Mouse (Mus musculus) stomach, embryonic 16.5 days (tissue): ENCODE data around the gene Pnmal1. TPM values are rescaled to one million over a fixed set of nuclear protein-coding genes. Genes with fewer than 3 reads are reported as not detected.

Experiments
- ATAC-seq: fragments of 200-750 bp; cut with Nextera tagmentation; 2 replicates; pipeline ENCODE4 v1.8.0; 2017; ENCODE audit warnings: moderate number of reproducible peaks, moderate TSS enrichment; ENCODE audit not compliant: insufficient read depth, low FRiP score
- H3K27ac ChIP-seq: fragments of 300-500 bp; sonication (generic); 2 replicates; pipeline ENCODE4 v1.5.1; 2014; ENCODE audit warnings: low read length
- H3K27me3 ChIP-seq: fragments of 300-500 bp; sonication (generic); 2 replicates; pipeline ENCODE4 v1.6.1; 2014; ENCODE audit warnings: low read length, control low read depth, mixed read lengths; ENCODE audit not compliant: control insufficient read depth, insufficient read depth
- H3K36me3 ChIP-seq: fragments of 300-500 bp; sonication (generic); 2 replicates; pipeline ENCODE4 v1.6.1; 2014; ENCODE audit warnings: low read length; ENCODE audit not compliant: control insufficient read depth, insufficient read depth
- H3K4me1 ChIP-seq: fragments of 300-500 bp; sonication (generic); 2 replicates; pipeline ENCODE4 v1.6.1; 2014; ENCODE audit warnings: low read length, control low read depth, mixed read lengths; ENCODE audit not compliant: control insufficient read depth, insufficient read depth
- H3K4me2 ChIP-seq: fragments of 300-500 bp; sonication (generic); 2 replicates; pipeline ENCODE4 v1.6.1; 2014; ENCODE audit warnings: low read depth, low read length, mixed read lengths
- H3K4me3 ChIP-seq: fragments of 300-500 bp; sonication (generic); replicated peaks from 2 replicates; pipeline ENCODE4 v1.5.1; 2014; ENCODE audit warnings: mild to moderate bottlenecking, low read length
- H3K9ac ChIP-seq: fragments of 300-500 bp; sonication (generic); 2 replicates; pipeline ENCODE4 v1.6.1; 2014; ENCODE audit warnings: low read length
- H3K9me3 ChIP-seq: fragments of 300-500 bp; sonication (generic); replicated peaks from 2 replicates; pipeline ENCODE4 v1.6.1; 2016; ENCODE audit warnings: low read length, control low read depth; ENCODE audit not compliant: control insufficient read depth
- WGBS: fragments of 180-500 bp; shearing (Covaris S2); extraction: QIAGEN DNeasy Blood & Tissue Kit; methylation state at CpG from one replicate; pipeline ENCODE4 v1.1.7; 2014; 5-methylcytosine and 5-hydroxymethylcytosine counted together
- polyA plus RNA-seq: library from polyadenylated mRNA; unstranded; fragments of >200 nt; fragmentation: Nextera tagmentation; extraction: Ambion mirVana; gene quantifications from 2 replicates; pipeline ENCODE4 v1.2.1, GENCODE M21; 2015

Gene Pnmal1
- polyA plus RNA-seq, 1 experiment from 2014 or later = 3.4 TPM

DNA sequence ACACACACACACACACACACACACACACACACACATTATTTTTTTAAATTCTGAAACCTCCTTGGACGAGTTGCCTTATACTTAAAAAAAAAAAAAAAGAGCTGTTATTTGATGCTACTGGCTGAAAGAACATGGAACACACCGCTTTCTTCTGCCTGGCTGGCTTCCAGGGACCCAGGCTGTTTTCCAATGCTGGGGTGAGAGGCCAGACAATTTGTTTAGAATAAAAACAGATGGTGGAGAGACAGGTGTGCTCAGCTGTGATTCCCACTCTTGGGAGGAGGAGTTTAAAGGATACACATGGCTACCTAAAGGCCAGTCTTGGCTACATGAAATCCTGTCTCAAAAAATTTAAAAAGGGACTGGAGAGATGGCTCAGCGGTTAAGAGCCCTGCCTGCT is 28.9 kb downstream of the Pnmal1 start:
- 25% methylated on average over 3 of the region's 3 CpGs for WGBS
- no peak overlapping the region for H3K4me3 ChIP-seq
- no peaks in the 10 kb centered on the region for H3K36me3 ChIP-seq
- no peak overlapping the region for H3K9ac ChIP-seq
- no peaks in the 10 kb centered on the region for H3K9me3 ChIP-seq
- H3K27ac ChIP-seq = no peak overlapping the region; the same call in 1 of the 2 replicates
- H3K4me1 ChIP-seq = peaks cover 42% of the 10 kb centered on the region
- no peaks in the 10 kb centered on the region for H3K27me3 ChIP-seq
- ATAC-seq = no peak; the same call in 1 of the 2 replicates
- H3K4me2 ChIP-seq = no peak overlapping the region

DNA sequence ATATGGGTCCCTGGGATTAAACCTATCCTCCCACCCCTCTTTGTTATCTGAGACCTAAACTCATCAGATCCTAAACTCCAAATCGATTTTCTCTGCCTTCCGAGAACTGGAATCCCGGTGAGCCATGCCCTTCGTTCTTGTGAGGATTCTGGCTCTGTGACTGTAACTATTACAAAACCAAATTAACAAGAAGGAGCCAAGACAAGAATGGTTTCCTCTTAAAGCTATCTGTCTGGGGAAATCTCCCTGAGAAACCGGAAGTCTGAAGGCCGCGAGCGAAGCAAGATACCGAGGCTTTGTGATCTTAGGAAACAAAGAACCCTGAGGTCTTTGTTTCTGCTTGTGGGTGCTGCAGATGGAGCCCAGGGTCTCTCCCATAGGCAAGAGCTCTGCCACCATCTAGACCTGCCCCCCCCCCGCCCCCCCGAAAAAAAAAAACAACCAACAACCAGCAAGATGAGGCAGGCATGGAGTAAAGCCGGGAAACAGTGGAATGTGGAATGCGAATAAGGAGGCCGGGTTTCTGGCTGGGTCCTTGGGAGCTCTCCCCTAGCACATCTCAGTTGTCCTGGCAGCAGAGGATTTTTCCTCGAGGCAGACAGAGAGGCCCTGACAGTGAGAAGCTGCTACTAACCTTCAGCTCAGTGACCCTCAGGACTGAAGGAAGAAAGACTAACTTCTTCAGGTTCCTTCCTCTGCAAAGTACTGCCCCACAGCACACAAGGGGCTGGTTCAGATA is 30.7 kb downstream of the Pnmal1 start:
- no peaks in the 10 kb centered on the region for H3K27me3 ChIP-seq
- H3K4me1 ChIP-seq = peaks cover 48% of the 10 kb centered on the region
- no peaks in the 10 kb centered on the region for H3K9me3 ChIP-seq
- ATAC-seq = no peak
- H3K36me3 ChIP-seq = no peaks in the 10 kb centered on the region
- 24% methylated on average over 15 of the region's 15 CpGs for WGBS
- peak overlapping the region; percentile 95 for H3K27ac ChIP-seq
- H3K4me3 ChIP-seq = no peak overlapping the region
- peak overlapping the region; percentile 9; the same call in 1 of the 2 replicates for H3K4me2 ChIP-seq
- H3K9ac ChIP-seq = peak overlapping the region; percentile 3

DNA sequence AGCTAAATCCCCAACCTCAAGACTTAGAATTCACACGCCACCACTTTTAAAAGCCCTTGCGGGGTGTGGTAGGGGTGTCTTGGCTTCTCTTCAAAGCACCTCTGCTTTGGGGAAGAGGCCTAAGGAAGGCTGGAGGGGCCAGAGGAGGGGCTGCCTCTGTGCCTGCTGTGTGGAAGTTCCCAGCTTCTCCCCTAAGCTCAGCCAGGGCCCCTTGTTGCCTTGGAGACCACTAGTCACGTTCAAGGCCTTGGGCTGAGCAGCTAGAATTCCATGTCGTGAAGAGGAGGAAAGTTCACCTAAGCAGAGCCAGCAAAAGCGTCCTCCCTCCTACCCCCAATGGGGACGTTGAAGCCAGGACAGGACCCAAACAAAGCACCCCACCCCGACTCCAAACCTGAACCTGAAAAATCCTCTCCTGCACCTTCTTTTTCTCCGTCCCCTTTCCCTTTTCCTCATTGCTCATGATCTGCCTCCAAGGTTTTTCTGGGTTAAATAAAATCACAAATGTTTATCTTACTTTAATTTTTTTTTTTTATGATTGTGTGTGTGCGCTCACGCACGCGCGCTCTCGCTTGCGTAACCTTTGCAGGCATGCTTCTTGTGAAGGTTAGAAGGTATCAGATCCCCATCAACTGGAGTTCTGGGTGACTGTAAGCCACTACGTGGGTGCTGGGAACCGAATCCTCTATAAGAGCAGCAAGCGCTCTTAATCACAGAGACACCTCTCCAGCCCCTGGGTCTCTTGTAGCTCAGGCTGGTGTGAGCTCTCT is 32.4 kb downstream of the Pnmal1 start:
- H3K4me1 ChIP-seq = peaks cover 64% of the 10 kb centered on the region
- 28% methylated on average over 18 of the region's 18 CpGs for WGBS

DNA sequence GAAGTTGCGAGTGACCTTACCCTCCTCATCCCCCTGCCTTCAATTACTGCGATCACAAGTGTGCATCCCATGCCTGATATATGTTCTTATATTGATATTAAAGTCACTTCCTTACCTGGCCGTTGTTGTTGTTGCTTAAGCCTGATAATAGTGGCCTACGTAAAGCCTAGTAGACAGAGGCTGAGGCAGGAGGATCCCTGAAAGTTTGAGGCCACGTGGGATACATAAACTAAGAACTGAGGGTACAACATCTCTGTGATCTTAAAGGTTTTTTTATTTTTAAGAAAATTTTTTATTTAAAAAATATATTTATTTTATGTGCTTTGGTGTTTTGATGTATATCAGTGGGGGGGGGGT is 33.0 kb downstream of the Pnmal1 start, which contains the start of gene Ccdc8:
Ccdc8 (plus strand) TSS at position 258 of the 357 bp plus-strand sequence.
- Histone ChIP-seq H3K4me1 (peaks cover 66% of the 10 kb centered on the region), H3K4me2 (peak within 1 kb of the TSS; percentile 81), H3K4me3 (peak within 1 kb of the TSS; percentile 61), H3K36me3 (0 out of 2 replicates have a peak, but pooled peaks cover under 1% of the 10 kb centered on the region), H3K27me3 (no peaks in the 10 kb centered on the region), H3K27ac (peak within 1 kb of the TSS; percentile 95), H3K9ac (peak within 1 kb of the TSS; percentile 55), H3K9me3 (no peaks in the 10 kb centered on the region)
- no peak for ATAC-seq
- 92% methylated on average over 5 of the region's 5 CpGs for WGBS

More for the DNA sequence above, 32.4 kb downstream of the Pnmal1 start:
- H3K27me3 ChIP-seq = no peaks in the 10 kb centered on the region
- H3K9ac ChIP-seq = peak overlapping the region; percentile 55
- H3K4me2 ChIP-seq = peak overlapping the region; percentile 42
- peak overlapping the region; percentile 4; the same call in 1 of the 2 replicates for H3K4me3 ChIP-seq
- no peaks in the 10 kb centered on the region for H3K36me3 ChIP-seq
- H3K9me3 ChIP-seq = no peaks in the 10 kb centered on the region
- peak overlapping the region; percentile 95 for H3K27ac ChIP-seq
- peak; percentile 73 for ATAC-seq

DNA sequence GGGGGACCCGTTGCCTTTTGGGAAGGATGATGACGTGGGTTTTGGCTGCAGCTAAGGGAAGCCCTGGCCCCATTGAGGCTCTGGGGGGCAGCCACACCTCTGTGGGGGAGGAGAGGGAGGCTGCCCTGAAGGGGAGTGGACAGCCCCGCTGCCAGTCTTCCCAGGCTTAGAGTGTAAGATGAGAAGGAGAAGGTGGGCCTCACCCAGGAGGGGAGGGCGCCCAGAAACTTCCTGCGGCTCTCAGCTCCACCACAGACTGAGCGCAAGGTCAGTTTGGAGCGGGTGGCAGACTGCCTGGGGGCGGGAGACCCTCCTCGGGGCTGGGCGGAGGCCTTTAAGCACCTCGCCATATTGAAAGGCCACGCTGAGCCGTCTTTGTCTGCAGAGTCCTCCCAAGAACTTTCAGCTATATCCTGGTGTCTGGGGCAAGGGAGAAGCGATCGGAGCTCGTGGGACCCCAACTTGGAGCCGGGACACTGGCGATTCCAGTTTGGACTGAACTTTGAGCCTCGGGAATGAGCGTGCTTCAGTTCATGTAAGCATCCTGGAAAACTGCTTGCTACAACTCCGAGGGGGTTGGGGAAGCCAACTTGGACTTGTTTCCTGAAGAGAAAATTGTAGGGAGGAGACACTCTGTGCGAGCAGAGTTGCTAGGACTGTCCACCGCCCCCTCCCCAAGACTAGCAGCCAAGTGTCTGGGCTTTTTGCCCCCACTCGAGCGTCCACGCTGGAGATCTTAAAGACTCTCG is 34.3 kb downstream of the Pnmal1 start:
- no peaks in the 10 kb centered on the region for H3K9me3 ChIP-seq
- 0 out of 2 replicates have a peak, but pooled peaks cover 7% of the 10 kb centered on the region for H3K36me3 ChIP-seq
- peak overlapping the region; percentile 89 for H3K27ac ChIP-seq
- peak; percentile 94 for ATAC-seq
- peak overlapping the region; percentile 81 for H3K4me2 ChIP-seq
- H3K4me3 ChIP-seq = peak overlapping the region; percentile 61
- H3K27me3 ChIP-seq = no peaks in the 10 kb centered on the region
- H3K4me1 ChIP-seq = peaks cover 65% of the 10 kb centered on the region
- peak overlapping the region; percentile 84 for H3K9ac ChIP-seq
- 2% methylated on average over 27 of the region's 27 CpGs for WGBS

DNA sequence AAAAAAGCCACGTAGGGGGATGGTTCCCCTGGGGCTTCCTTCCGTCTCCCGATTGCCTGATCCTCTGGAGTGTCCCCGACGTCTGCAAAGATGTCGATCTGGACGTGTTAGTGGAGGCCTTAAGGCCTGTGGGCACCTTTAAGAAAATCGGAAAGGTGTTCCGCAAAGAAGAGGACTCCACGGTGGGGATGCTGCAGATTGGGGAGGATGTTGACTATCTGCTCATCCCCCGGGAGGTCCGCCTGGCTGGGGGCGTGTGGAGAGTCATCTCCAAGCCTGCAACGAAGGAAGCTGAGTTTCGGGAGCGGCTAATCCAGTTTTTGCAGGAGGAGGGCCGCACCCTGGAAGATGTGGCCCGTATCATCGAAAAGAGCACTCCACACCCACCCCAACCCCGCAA is 34.9 kb downstream of the Pnmal1 start:
- peak overlapping the region; percentile 81 for H3K4me2 ChIP-seq
- no peak for ATAC-seq
- H3K9ac ChIP-seq = peak overlapping the region; percentile 84
- no peaks in the 10 kb centered on the region for H3K9me3 ChIP-seq
- no peaks in the 10 kb centered on the region for H3K27me3 ChIP-seq
- H3K36me3 ChIP-seq = 0 out of 2 replicates have a peak, but pooled peaks cover 7% of the 10 kb centered on the region
- peak overlapping the region; percentile 89 for H3K27ac ChIP-seq
- H3K4me3 ChIP-seq = peak overlapping the region; percentile 61
- H3K4me1 ChIP-seq = peaks cover 65% of the 10 kb centered on the region
- WGBS = 3% methylated on average over 20 of the region's 20 CpGs

DNA sequence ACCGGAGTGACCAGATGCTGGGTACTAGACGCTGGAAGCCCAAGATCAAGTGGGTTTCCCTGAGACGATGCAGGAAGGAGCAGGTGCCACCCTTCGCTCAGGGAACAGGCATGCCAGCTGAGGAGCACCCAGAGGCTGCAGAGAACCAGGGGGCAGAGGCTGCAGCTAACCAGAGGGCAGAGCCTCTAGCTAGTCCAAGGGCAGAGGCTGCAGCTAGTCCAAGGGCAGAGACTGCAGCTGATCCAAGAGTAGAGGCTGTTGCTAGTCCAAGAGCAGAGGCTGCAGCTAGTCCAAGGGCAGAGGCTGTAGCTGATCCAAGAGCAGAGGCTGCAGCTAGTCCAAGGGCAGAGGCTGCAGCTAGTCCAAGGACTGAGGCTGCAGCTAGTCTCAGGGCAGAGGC is 35.9 kb downstream of the Pnmal1 start:
- ATAC-seq = no peak
- peak overlapping the region; percentile 84 for H3K9ac ChIP-seq
- H3K4me2 ChIP-seq = peak overlapping the region; percentile 81
- H3K9me3 ChIP-seq = no peaks in the 10 kb centered on the region
- no peaks in the 10 kb centered on the region for H3K27me3 ChIP-seq
- H3K4me1 ChIP-seq = peaks cover 58% of the 10 kb centered on the region
- peaks cover 9% of the 10 kb centered on the region; the same call in 1 of the 2 replicates for H3K36me3 ChIP-seq
- peak overlapping the region; percentile 61 for H3K4me3 ChIP-seq
- 59% methylated on average over 4 of the region's 4 CpGs for WGBS
- H3K27ac ChIP-seq = no peak overlapping the region

DNA sequence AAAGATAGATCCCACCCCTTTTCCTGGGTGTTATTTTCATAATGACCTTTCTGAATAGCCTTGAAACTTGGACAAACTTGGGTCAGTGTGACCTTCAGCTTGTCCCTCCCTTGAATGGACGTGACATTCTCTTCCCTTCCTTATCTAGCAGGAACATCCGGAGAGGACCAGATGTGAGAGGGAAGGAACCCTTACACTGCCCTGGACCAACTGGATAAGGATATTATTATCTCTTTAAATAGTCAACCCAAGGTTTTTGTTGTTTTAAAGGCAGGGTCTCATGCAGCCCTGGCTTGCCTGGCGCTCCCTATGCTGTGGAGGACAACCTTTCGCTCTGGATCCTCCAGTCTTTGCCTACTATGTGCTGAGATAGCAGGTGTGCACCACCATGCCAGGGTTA is 39.8 kb downstream of the Pnmal1 start:
- Histone ChIP-seq H3K4me2 (no peak overlapping the region), H3K36me3 (peaks cover 11% of the 10 kb centered on the region; the same call in 1 of the 2 replicates), H3K27me3 (no peaks in the 10 kb centered on the region), H3K9ac (no peak overlapping the region), H3K4me3 (no peak overlapping the region), H3K27ac (no peak overlapping the region), H3K4me1 (peaks cover 41% of the 10 kb centered on the region), H3K9me3 (no peaks in the 10 kb centered on the region)
- ATAC-seq = no peak
- WGBS = 60% methylated on average over 4 of the region's 4 CpGs
